Mouse (Mus musculus): ENCODE results near the gene Pabpn1l.
"Not testable (repeated sequence)": the region's sequence is repeated elsewhere in the genome, so short reads cannot be mapped to it uniquely, and the experiment has no call there.

The Pabpn1l gene

GRCm38 (mm10) chr8:122574667-122575251 lies 47.8 kb downstream of the Pabpn1l start:
- DNase-seq, result no peak

GRCm38 (mm10) chr8:122574264-122574663 lies 48.3 kb downstream of the Pabpn1l start:
- no peak for DNase-seq

- no peak for DNase-seq
Measured at GRCm38 (mm10) chr8:122573577-122573976, 49.0 kb downstream of the Pabpn1l start.

GRCm38 (mm10) chr8:122573176-122573575 lies 49.4 kb downstream of the Pabpn1l start:
- DNase-seq, result not testable (repeated sequence)

GRCm38 (mm10) chr8:122572751-122573150 lies 49.8 kb downstream of the Pabpn1l start:
- no peak for DNase-seq

- no peak for DNase-seq
Measured at GRCm38 (mm10) chr8:122571750-122572267, 50.7 kb downstream of the Pabpn1l start.

- DNase-seq, result no peak
Measured at GRCm38 (mm10) chr8:122571153-122571552, 51.4 kb downstream of the Pabpn1l start.

GRCm38 (mm10) chr8:122569996-122570395 lies 52.5 kb downstream of the Pabpn1l start:
- DNase-seq, result no peak
